Comparison of ENCODE assay signal across 16 mouse cellular contexts in the genomic region with DNA sequence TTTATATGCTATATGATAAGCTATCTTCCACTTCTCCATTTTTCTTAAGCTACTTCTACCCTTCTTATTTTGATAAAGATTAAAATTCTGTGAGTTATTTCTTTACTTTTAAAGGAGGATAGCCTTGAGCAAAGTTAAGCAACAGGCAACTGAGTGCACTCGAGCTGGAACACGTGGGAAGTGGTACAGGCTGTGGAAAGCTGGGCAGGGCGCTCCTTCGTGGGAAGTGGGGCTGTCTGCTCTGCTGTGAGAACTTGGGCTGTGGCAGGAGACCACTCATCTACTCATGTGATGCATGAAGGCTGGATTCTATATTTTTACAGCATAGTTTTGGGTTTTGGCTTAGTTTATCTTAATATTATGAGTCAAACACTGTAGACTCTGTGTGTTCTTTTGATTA.
DNase-seq lines count a peak whose midpoint lies in the region; ATAC-seq and TF ChIP-seq lines count a peak whose summit lies in the region.
"Had no signal": no experiment of that assay in that cellular context is flagged by ENCODE, and none has a peak within 500 bp of the region (broad histone marks: within the 10 kb centered on the region; RNA-seq: fewer than 3 reads in every experiment).

No protein-coding gene starts in this region.

- peak; percentile 71 for ATAC-seq in intestine, embryonic 16.5 days
- ATAC-seq: forebrain, embryonic 15.5 days had no signal

- no peak for TF ChIP-seq POLR2A in lung, adult 2 months (IDR thresholded peaks at IDR 0.05; ENCODE audit: borderline replicate concordance, extremely low read depth, low read depth, low read length)

- H3K4me3 ChIP-seq in lung, adult 2 months (replicated peaks; ENCODE audit: extremely low read depth, low read depth, low read length): no peak overlapping the region
- no peak overlapping the region for H3K4me3 ChIP-seq in intestine, embryonic 16.5 days (ENCODE audit: low read length)
- no peak overlapping the region for H3K4me3 ChIP-seq in embryonic facial prominence, embryonic 10.5 days
- H3K4me3 ChIP-seq: embryonic facial prominence, embryonic 15.5 days; erythroblast, embryonic 14.5 days; forebrain, embryonic 15.5 days; heart, embryonic 12.5 days; hindbrain, embryonic 15.5 days had no signal

- H3K27ac ChIP-seq in intestine, embryonic 16.5 days (ENCODE audit: low read length): no peak overlapping the region
- no peak overlapping the region for H3K27ac ChIP-seq in embryonic facial prominence, embryonic 10.5 days (replicated peaks)
- H3K27ac ChIP-seq: embryonic facial prominence, embryonic 15.5 days; forebrain, embryonic 15.5 days; hindbrain, embryonic 15.5 days had no signal

- H3K4me1 ChIP-seq in lung, adult 2 months (ENCODE audit: control insufficient read depth, insufficient read depth, low read length): no peaks in the 10 kb centered on the region
- H3K4me1 ChIP-seq in intestine, embryonic 16.5 days (ENCODE audit: control insufficient read depth, insufficient read depth, low read length): no peaks in the 10 kb centered on the region
- no peaks in the 10 kb centered on the region for H3K4me1 ChIP-seq in embryonic facial prominence, embryonic 10.5 days
- H3K4me1 ChIP-seq: embryonic facial prominence, embryonic 15.5 days; forebrain, embryonic 15.5 days; heart, embryonic 12.5 days; hindbrain, embryonic 15.5 days had no signal

- no peaks in the 10 kb centered on the region for H3K9me3 ChIP-seq in intestine, embryonic 16.5 days (ENCODE audit: control insufficient read depth, low read length)
- H3K9me3 ChIP-seq in embryonic facial prominence, embryonic 10.5 days: no peaks in the 10 kb centered on the region
- H3K9me3 ChIP-seq: embryonic facial prominence, embryonic 15.5 days; forebrain, embryonic 15.5 days; heart, embryonic 12.5 days; hindbrain, embryonic 15.5 days had no signal

- no peak overlapping the region for H3K4me2 ChIP-seq in intestine, embryonic 16.5 days (ENCODE audit: low read depth, low read length)
- H3K4me2 ChIP-seq: embryonic facial prominence, embryonic 15.5 days; forebrain, embryonic 15.5 days; heart, embryonic 12.5 days; hindbrain, embryonic 15.5 days had no signal

- no peak overlapping the region for H3K9ac ChIP-seq in intestine, embryonic 16.5 days (ENCODE audit: low read depth, low read length)
- H3K9ac ChIP-seq: embryonic facial prominence, embryonic 15.5 days; forebrain, embryonic 15.5 days; heart, embryonic 12.5 days; hindbrain, embryonic 15.5 days had no signal

- H3K36me3 ChIP-seq in intestine, embryonic 16.5 days (ENCODE audit: control insufficient read depth, insufficient read depth, low read length): no peaks in the 10 kb centered on the region
- no peaks in the 10 kb centered on the region for H3K36me3 ChIP-seq in embryonic facial prominence, embryonic 10.5 days (replicated peaks)
- H3K36me3 ChIP-seq: embryonic facial prominence, embryonic 15.5 days; forebrain, embryonic 15.5 days; heart, embryonic 12.5 days; hindbrain, embryonic 15.5 days had no signal

- no peaks in the 10 kb centered on the region for H3K27me3 ChIP-seq in intestine, embryonic 16.5 days (replicated peaks; ENCODE audit: control insufficient read depth, insufficient read depth, low read length)
- no peaks in the 10 kb centered on the region for H3K27me3 ChIP-seq in embryonic facial prominence, embryonic 10.5 days (replicated peaks; ENCODE audit: low read depth, poor library complexity, severe bottlenecking)
- H3K27me3 ChIP-seq: embryonic facial prominence, embryonic 15.5 days; forebrain, embryonic 15.5 days; heart, embryonic 12.5 days; hindbrain, embryonic 15.5 days had no signal

- 54% methylated on average over 4 of the region's 4 CpGs for WGBS in lung, adult 2 months
- 51% methylated on average over 4 of the region's 4 CpGs for WGBS in intestine, embryonic 16.5 days
- WGBS in embryonic facial prominence, embryonic 10.5 days: 82% methylated on average over 4 of the region's 4 CpGs

- peak; percentile 7 for DNase-seq in lung, adult 2 months
- DNase-seq in lung, postnatal 4 days: no peak
- peak; percentile 5 for DNase-seq in lung, postnatal 25 days (ENCODE audit: low spot score)
- DNase-seq in embryonic facial prominence, embryonic 10.5 days (ENCODE audit: low spot score): no peak
- DNase-seq in cerebellum, postnatal 4 days (ENCODE audit: low spot score in 2 of 2): no peak
- DNase-seq: adrenal gland, adult 2 months; adrenal gland, postnatal 25 days; cerebellum, adult 8-10 months; cerebellum, postnatal 14 days; gastrocnemius, postnatal 14 days had no signal

- TF ChIP-seq CTCF in lung, adult 2 months (IDR thresholded peaks at IDR 0.05; ENCODE audit: insufficient read depth, low read length): no peak

Comparison
In these comparisons a context has a peak if more than half of its experiments do, and no peak if none do; other contexts are left out.
1. DNase-seq: peak in lung, adult 2 months (single experiment) and lung, postnatal 25 days (single experiment); none in lung, postnatal 4 days (0 of 2), embryonic facial prominence, embryonic 10.5 days (single experiment) and cerebellum, postnatal 4 days (0 of 2).